ENCODE assay signal across 27 mouse cellular contexts in the genomic region with DNA sequence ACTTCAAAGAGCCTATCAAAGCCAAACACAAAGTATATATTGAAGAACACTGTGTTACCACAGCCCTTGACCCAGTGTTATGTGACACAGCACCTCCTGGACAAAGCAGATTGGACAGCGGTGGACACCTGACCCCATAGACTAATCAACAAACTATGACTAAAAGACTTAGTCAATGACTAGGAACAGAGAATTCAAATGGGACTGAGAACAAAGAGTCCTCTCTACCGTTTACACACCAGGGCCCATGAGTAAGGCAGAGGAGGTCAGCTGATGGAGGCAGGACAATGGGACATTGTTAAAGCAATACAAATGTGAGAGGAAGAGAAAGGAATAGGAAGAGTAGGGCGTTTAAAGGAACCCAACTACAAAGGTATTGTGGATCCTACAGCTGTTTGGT.
DNase-seq lines count a peak whose midpoint lies in the region; ATAC-seq lines count a peak whose summit lies in the region.
"Had no signal": no experiment of that assay in that cellular context is flagged by ENCODE, and none has a peak within 500 bp of the region (broad histone marks: within the 10 kb centered on the region; RNA-seq: fewer than 3 reads in every experiment).

No protein-coding gene starts in this region.

- H3K9ac ChIP-seq in intestine, embryonic 15.5 days, result no peak overlapping the region
- H3K9ac ChIP-seq: embryonic facial prominence, embryonic 13.5 days; forebrain, embryonic 13.5 days; limb, embryonic 12.5 days; liver, embryonic 12.5 days; neural tube, embryonic 15.5 days had no signal

- H3K4me3 ChIP-seq in intestine, embryonic 15.5 days (replicated peaks), result no peak overlapping the region
- H3K4me3 ChIP-seq: embryonic facial prominence, embryonic 13.5 days; erythroblast, embryonic 14.5 days; forebrain, embryonic 13.5 days; limb, embryonic 12.5 days; liver, embryonic 12.5 days; neural tube, embryonic 15.5 days had no signal

- H3K36me3 ChIP-seq in intestine, embryonic 15.5 days, result no peaks in the 10 kb centered on the region
- H3K36me3 ChIP-seq: embryonic facial prominence, embryonic 13.5 days; limb, embryonic 12.5 days; liver, embryonic 12.5 days; neural tube, embryonic 15.5 days had no signal

- no peaks in the 10 kb centered on the region for H3K4me1 ChIP-seq in intestine, embryonic 15.5 days (replicated peaks)
- H3K4me1 ChIP-seq: embryonic facial prominence, embryonic 13.5 days; limb, embryonic 12.5 days; liver, embryonic 12.5 days; neural tube, embryonic 15.5 days had no signal

- WGBS in intestine, embryonic 15.5 days, result 64% methylated on average over 3 of the region's 3 CpGs

- intact Hi-C loops in left cerebral cortex, postnatal 10 days (cut with DNase I), result no loop called here
- intact Hi-C loops in heart, postnatal 25 days (cut with DNase I), result no loop called here

- DNase-seq in frontal cortex, postnatal 25 days (ENCODE audit: low spot score in 2 of 2), result no peak
- DNase-seq in left cerebral cortex, adult 11 months (ENCODE audit: low spot score), result peak; percentile 34
- DNase-seq in left cerebral cortex, postnatal 10 days (ENCODE audit: extremely low spot score in 1 of 2, low spot score in 2 of 2), result no peak
- DNase-seq in ES-CJ7 (ENCODE audit: low read depth, low spot score) (peak; percentile 3), R1 (ENCODE audit: low read depth, low spot score) (peak; percentile 4)
- no peak for DNase-seq in heart, postnatal 25 days (ENCODE audit: low spot score)
- DNase-seq: adrenal gland, adult 8-10 months; cerebellum, postnatal 10 days; gastrocnemius, postnatal 14 days; heart, adult 11 months; kidney, adult 18-20 months; kidney, postnatal 4 days; lung, adult 2 months; lung, postnatal 14 days; right cerebral cortex, postnatal 14 days; spleen, adult 18-20 months; thymus, postnatal 14 days had no signal

- H3K27me3 ChIP-seq in intestine, embryonic 15.5 days (replicated peaks), result no peaks in the 10 kb centered on the region
- H3K27me3 ChIP-seq: embryonic facial prominence, embryonic 13.5 days; forebrain, embryonic 13.5 days; limb, embryonic 12.5 days; liver, embryonic 12.5 days; neural tube, embryonic 15.5 days had no signal

- peak; percentile 76 for ATAC-seq in frontal cortex, adult (ENCODE audit: low TSS enrichment)
- ATAC-seq in intestine, embryonic 15.5 days, result no peak
- ATAC-seq: forebrain, embryonic 13.5 days; liver, embryonic 12.5 days had no signal

- H3K4me2 ChIP-seq in intestine, embryonic 15.5 days (replicated peaks), result no peak overlapping the region
- H3K4me2 ChIP-seq: embryonic facial prominence, embryonic 13.5 days; forebrain, embryonic 13.5 days; heart, embryonic 11.5 days; limb, embryonic 12.5 days; liver, embryonic 12.5 days; midbrain, embryonic 11.5 days; neural tube, embryonic 15.5 days had no signal

- no peaks in the 10 kb centered on the region for H3K9me3 ChIP-seq in intestine, embryonic 15.5 days
- H3K9me3 ChIP-seq: embryonic facial prominence, embryonic 13.5 days; forebrain, embryonic 13.5 days; limb, embryonic 12.5 days; liver, embryonic 12.5 days; neural tube, embryonic 15.5 days had no signal

- no peak overlapping the region for H3K27ac ChIP-seq in intestine, embryonic 15.5 days
- H3K27ac ChIP-seq: embryonic facial prominence, embryonic 13.5 days; forebrain, embryonic 13.5 days; limb, embryonic 12.5 days; liver, embryonic 12.5 days; neural tube, embryonic 15.5 days had no signal

Comparison
In these comparisons a context has a peak if more than half of its experiments do, and no peak if none do; other contexts are left out.
1. DNase-seq: peak in left cerebral cortex, adult 11 months (single experiment), ES-CJ7 (single experiment) and R1 (single experiment); none in frontal cortex, postnatal 25 days (0 of 2), left cerebral cortex, postnatal 10 days (0 of 2) and heart, postnatal 25 days (single experiment).